Mouse (Mus musculus) thymus, adult 18-20 months (tissue): ENCODE measurements around the gene Cdc42ep1.
"Not testable (repeated sequence)": the region's sequence is repeated elsewhere in the genome, so short reads cannot be mapped to it uniquely, and the experiment has no call there.

Experiments
- DNase-seq, 2 experiments: peaks; one replicate each; pipeline ENCODE4 v3.0.0; 2022; ENCODE audit warnings: mixed read lengths in 2 of 2

Gene Cdc42ep1

DNA sequence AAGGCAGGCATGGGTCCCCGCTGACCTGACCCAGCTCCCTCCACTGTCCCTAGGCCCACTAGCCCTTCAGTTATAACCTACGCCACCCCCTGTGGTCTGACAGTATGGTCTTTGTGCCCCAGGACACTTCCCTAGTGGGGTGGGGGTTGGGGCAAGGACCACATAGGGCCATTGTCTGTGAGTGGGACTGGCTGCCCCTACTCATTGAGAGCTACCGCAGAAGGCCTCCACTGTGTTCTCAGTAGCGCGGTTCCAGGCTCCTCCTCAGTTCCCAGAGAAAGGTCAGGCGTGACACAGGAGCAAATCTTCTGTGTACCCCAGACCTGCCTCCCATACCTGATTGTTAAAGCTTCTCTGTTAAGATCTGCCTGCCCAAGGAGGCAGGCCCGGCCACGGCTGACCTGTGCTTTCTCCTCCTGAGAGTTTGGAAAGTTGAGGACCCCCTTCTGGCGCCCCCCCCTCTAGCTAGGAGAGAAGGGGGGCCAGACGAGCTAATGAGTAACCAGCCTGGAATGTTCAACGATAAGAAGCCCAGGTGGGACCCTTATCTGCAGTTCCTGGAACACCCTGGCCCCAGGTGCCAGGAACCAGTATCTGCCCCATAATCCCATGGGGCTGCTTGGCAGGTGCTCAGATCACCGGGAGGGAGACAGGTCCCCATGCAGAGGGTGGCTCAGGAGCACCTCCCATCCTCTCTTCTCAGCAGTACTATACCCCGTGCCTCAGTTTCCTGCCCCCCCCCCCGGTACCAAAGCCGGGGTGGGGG lies 7.8 kb downstream of the Cdc42ep1 start:
- DNase-seq, result no peak

DNA sequence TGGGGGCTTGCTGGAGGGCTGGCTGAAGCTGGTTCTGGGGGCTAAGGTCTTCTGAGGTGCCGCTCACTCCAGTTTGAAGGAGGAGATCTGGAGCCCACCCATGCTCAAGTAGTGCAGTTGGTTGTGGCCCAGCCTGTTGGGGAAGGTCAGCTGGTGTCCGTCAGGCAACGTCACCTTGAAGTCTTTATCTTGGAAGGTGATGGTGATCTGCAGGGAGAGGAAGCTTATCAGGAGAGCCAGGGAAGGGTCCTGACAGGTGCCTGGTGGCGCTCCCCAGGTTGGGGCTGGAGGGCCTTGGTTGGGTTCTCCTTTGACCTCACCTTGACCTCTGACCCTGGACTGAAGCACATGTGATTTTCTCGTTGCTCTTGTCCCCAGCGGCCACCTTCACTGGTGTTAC lies 8.5 kb downstream of the Cdc42ep1 start:
- DNase-seq, result no peak

DNA sequence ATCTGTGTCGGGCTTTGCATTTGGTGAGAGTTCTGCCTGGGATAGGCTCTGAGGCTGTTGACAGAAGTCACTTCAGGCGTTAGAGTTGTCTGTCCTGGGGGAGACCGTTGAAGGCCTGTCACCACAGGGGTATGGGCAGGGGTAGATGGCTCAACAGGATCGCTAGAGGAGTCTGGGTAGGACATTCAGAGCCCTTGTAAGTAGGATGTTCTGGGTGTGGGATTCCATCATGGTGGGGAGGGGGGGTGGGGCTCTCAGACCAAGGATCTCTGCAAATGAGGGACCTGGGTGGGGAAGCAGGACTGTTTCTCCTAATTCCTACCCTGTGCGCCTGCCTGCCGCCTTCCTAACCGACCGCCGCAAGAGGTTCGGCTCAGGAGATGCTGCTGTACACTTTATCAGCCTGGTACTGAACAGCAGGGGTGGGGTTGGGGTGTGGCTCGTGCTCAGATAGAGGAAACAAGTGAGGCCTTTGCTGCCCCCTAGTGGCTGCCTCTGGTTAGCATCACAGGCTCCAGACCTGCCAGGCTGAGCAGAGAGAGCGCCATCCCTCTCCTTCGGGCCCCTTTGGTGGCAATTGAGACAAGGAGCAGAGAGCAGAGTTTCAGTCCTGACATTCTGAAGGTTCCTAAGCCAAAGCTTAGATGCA lies 9.2 kb downstream of the Cdc42ep1 start:
- peak; percentile 70 to 73 for DNase-seq

DNA sequence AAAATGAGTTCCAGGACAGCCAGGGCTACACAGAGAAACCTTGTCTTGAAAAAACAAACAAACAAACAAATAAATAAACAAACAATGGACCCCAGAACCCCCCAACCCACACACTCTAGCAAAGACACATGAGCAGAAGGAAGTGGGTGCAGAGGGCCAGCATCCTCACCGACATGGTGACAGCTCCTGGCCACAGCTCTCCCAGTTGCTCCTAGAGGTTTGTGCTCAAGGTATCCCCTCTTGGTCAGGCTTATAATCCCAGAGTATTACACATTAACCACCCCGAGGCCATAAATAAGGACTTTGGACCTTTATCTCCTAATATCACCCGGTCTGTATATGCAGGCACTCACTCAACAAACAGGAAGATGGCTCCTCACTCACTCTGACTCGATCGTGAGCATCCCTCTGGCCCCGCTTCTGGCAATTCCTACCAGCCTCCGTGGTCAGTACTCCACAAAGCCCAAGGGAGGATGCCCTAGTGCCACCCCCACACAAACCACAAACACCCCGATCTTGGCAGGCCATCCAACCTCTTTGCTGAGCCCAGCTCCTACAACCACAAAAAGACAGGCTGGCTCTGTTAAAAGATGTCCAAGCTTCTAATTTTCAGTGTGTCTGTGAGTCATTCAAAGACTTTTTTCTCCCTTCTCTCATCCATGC lies 13.0 kb downstream of the Cdc42ep1 start, which contains the start of gene Lgals2:
Lgals2 (minus strand) TSS at position 227 of the 663 bp plus-strand sequence.
- no peak for DNase-seq

DNA sequence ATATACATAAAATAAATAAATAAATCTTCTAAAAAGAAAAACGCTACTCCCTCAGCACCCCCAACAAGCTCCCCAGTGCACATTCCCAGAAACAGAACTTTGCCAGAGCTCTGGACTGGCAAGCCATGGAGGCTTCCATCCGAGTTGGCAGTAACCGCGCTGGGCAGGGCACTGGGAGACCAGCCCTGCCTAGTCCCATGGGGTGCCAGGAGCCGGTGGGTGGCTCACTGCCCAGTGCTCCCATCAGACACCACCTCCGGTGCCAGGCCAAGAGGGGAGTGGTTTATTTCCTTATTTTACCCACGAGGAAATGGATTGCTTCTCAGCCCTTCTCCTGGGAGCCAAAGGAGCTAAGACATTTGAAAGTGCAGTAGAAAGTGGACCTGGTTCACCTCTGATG lies 14.6 kb downstream of the Cdc42ep1 start:
- DNase-seq, result no peak

DNA sequence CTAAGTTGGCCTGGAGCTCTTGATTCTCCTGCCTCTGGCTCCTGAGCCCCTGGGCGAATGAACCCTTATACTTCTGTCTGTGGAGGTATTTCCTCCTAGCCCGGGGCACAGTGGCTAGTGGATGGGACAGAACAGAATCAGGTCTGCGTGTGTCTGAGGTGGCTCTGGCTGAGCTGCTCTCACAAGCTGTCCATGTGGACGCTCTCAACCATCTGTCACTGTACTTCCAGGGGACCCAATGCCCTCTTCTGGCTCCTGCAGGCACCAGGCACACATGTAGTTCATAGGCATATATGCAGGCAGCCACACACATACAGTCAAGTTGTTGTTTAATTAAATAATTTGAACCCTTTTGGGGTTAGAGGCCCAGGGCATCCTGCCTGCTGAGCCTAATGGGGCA lies 16.9 kb downstream of the Cdc42ep1 start:
- DNase-seq, result no peak

DNA sequence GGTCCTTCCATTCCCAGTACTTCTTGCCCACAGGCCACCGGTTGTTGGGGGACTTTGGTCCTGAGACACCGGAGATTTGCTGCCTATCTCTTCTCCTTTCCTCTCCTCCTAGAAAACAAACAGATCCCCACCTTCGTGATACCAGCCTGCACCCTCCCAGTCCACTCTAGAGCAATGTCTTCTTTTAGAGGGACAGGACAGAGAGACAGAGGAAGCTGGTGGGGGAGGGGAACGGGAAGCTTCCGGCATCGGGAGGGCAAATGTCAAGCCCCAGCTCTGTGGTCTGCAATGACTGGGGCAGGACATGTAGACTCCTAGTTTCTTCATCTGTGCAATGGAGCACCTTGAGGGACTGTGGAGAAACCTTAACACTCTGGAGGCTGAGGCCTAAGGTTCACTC lies 17.3 kb downstream of the Cdc42ep1 start:
- no peak for DNase-seq

DNA sequence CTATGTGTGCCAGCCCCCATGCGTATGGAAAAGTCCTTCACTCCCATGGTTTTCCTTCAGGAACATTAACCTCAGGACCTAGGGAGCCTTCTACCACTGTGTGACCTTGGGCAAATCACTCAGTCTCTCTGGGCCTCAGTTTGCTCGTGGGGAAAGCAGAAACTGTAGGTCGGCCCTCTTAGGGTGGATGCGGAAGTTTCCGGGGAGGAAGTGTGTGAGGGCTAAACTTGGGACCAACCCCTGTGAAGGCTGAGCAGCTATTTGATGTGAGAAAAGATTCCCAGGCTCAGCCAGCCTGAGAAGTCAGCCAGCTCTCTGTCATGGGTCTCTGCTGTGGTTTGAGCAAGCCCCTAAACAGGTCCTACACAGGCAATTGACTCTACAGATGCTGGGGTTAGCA lies 19.9 kb downstream of the Cdc42ep1 start:
- DNase-seq, result no peak

DNA sequence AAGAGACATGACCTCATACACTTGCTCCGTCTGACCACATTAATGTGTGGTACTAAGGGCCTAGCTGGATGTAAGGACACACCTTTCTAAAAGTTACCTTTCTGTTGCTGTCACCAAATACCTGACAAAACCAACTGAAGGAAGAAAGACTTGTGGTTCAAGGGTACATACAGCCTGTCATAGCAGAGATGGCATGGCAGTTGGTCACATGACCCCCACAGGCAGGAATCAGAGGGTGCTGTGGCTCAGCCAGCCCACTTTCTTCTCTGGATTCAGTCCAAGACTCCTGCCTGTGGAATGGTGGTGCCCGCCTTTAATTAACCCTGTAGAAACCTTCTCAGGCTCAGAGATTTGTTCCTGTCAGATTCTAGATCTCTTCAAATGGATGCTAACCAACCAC lies 20.7 kb downstream of the Cdc42ep1 start:
- no peak for DNase-seq

DNA sequence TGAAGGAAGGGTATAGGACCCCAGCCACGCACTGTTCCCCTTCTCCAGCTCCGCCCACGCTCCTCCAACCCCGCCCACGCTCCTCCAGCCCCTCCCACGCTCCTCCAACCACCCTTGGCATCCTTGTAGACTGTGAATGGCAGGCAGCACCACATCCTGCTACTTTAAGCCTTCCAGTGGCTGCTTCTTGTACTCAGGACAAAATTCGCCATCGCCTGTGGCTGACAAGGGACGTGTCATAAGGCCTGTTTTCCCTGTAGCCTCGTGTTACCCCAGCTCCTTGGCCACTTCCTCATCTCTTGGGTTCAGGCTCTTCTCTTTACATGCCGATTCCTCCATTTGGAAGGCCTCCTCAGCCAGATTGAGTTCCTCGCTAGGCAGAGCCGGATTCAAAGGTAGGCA lies 21.4 kb downstream of the Cdc42ep1 start:
- DNase-seq, result no peak

DNA sequence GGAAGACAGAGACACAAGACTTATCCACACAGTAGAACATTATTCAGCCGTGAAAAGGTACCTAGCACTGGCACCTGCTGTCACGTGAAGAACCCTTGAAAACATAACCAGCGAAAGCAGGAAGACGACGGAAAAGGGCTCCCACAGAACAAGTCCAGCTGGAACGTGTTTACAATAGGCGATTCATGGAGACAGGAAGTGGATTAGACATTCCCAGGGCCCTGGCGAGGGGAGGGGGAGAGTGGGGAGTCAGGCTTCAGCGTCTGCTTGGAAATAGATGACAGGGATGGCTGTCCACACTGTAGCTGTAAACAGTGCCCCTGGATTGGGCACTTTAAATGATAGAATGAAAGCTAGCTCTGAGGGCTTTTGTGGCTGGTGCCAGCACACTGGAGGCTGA lies 26.0 kb downstream of the Cdc42ep1 start:
- DNase-seq, result no peak

DNA sequence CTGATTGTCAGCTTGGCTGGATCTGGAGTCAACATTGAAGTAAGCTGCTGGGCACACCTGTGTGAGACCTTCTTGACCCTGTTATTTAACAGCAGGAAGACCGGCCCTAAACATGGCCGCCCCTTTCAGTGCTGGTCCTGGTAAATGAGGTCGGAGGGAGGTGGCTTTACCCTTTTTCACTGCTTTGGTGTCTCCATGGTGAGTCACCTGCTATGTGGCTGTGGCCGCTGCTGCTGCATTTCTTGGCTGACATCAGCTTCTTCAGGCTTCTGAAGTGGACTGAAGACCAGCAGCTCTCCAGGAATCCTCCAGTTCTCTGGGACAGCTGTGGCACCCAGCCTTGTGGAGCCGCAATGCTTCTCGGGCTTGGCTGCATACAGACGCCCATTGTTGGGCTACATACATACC lies 26.4 kb downstream of the Cdc42ep1 start:
- DNase-seq, result no peak

DNA sequence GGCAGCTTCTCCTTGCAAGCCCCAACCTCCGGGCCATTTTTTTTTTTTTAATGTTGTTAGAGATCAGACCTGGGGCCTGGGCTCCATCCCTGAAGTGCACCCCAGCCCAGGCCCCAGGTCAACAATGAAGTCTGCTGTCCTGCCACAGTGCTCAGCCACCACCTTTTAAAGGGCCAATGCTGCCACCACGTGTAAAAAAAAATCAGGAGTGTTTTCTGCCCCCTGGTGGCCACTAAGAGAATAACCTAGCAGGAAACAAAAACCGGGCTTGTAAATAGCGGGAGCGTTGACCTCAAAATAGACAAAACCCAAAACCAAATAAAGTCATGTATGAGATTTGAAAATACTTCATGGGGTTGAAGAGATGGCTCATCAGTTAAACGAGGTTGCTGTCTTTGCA lies 27.4 kb downstream of the Cdc42ep1 start:
- DNase-seq, result no peak

DNA sequence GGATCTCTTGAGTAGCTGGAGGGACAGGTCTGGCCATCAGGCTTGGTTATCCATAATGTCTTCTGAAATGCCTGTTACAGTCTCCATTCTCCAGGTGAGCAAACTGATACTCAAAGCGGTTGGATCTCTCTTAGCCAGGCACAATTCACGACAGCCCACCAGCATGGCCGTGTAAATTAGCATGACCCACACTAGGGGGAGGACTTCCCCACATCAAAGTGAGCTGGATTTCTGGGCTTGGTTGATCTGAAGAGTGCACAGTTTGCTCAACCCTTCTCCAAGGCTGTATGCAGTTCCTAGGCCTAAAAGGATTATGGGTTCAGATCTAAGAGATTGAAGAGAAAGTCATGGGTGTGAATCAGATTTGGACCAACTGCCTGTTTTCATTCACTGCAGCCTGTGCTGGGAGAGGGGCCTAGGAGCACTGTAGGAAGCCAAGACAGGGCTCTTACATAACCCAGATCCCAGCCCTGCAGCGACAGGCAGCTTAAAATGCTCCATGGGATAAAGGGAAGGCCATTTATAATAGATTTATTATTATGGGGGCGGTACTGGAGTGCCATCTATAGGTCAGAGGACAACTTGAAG lies 29.7 kb downstream of the Cdc42ep1 start:
- no peak for DNase-seq

DNA sequence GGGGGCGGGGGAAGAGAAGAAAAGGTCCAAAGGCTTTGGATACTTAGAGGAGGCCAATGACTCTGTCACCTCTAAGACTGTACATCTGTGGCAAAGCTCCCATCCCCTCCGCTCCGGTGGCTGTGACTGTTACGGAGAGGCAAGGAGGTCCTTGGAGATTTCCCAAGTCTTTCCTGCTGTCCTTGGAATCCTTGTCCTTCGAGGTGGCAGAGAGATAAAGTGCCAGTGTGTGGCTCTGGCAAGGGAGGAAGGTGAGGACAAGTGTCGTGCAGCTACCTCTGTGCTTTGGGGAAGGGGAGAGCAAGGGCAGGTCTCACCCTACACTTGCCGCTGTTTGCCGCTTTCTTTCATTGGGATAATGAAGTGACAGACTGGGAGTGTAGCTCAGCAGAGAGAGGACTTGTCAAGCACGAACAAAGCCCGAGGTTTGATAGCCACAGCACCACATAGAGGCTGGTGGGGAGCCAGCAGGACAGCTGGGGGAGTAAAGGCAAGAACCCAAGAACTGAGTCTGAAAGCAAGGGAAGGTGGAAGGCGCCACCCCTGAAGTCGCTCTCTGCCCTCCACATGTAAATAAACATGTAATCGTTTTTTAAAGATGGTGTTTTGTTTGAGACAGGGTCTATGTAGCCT lies 31.5 kb downstream of the Cdc42ep1 start:
- no peak for DNase-seq

DNA sequence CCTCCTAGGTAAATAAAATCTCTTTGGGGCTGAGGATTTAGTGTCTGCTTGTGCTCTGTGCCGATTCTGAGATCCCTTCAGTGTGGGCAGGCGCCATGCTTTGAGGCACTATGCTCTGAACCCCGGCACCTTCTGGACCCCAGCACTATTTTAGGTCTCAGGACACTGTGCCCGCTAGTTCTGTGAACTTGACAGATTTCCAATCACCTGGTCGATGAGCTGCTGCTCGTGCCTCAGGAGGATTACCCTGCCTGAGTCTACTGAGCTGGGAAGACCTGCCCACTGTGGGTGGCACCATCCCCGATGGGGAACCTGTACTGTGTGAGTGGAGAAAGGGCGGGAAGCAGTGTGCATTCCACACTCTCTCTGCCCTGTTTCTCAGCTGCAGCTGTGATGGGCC lies 32.6 kb downstream of the Cdc42ep1 start:
- no peak for DNase-seq

DNA sequence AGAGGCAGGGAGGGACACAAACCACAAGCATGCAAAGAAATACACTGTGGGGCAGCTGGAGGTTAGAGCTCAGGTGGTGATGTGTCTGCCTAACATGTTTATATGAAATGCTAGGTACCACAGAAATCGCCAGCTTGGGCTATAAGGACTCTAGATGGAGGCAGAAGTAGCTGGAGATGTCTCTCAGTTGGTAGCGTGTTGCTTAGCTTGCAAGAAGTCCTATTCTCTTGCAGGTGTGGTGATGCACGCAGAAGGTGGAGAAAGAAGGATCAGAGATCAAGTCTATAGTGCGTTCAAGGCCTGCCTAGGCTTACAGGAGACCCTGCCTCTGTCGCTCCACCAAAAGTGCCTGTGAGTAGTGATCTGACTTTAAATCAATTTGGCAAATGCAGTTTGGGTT lies 33.1 kb downstream of the Cdc42ep1 start:
- no peak for DNase-seq

DNA sequence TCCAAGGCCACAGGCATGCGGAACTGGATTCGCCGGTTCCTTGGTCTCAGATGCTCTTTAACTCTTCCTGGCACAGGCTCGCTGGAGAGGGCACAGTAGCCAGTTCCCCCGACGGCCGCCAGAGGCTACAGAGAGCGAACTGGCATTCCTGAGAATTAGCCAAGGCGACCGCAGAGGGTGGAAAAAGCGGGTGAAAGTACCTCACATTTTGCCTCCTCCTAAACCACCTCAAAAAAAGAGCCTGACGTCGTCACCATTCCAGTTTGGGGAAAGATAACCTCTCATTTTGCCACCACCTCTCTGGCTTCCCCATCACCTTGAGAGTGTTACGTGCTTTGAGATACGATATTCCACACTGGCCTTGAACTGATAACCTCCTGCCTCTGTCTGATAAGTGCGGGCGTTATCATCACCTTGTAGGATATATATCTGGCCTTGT lies 33.9 kb downstream of the Cdc42ep1 start:
- peak; percentile 51 to 63 for DNase-seq

DNA sequence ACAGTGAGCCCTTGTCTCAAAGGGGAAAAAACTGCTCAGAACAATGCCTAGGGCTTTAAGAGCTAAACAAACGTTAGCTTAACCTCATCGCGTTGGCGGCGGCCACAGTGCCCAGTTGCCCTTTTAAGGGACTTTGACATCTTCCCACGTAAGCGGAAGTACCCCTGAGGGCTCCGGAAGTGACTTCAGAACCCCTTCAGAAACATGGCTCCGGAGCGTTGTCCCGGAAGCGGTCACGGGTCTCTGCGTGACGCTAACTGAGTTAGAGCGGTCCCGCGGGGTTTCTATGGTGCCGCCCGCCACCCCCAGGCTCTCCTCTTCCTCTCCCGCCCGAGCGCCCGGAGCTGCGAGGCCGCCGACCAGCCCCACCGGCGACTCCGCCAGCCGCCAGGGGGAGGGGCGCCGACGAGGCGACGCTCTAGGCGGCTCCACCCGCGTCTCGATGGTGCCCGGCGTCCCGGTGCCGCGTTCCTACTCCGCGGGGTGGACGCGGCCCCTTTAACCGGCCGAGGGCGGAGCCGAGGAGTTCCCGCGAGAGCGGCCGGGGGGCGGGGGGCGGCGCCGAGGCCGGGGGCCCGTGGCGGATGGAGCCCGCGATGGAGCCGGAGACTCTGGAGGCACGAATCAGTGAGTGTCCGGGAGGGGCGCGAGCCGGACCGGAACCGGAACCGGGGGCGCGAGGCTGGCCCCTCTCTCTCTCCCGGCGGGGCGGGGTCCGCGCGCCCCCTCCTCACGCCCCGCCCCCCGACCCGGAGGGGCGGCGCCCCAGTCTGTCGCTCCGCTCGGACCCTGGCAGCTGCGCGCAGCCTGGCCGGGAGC lies 34.8 kb downstream of the Cdc42ep1 start, which contains the start of gene Gga1:
Gga1 (plus strand) TSS at position 200 of the 819 bp plus-strand sequence.
- peak; percentile 79 to 89 for DNase-seq

DNA sequence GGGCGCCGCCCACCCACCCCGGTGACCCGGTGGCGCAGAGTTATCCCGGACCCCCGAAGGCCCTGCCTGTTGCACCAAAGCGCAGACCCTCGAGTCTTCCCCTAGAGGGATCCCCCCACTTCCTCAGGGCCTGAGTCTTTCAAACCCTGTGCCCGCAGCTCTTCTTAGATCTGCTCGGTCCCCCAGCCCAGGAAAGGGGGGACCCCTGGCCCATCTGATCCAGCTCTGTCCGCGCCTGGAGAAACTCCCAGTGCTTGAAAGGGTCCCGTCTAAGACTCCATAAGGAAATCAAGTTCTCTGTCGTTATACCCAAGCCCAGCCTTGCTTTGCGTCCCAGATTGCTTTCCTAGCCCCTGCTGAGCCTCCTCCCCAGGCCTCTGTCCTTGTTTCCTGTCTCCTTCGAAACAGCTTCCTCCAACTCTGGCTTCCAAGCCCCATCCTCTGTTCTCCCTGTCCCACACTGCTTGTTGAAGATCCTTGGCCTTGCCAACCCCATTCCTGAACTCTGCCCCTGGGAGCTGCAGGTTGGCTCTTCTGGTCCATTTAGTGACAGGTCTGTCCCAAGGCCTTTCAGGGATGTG lies 35.5 kb downstream of the Cdc42ep1 start:
- no peak for DNase-seq

DNA sequence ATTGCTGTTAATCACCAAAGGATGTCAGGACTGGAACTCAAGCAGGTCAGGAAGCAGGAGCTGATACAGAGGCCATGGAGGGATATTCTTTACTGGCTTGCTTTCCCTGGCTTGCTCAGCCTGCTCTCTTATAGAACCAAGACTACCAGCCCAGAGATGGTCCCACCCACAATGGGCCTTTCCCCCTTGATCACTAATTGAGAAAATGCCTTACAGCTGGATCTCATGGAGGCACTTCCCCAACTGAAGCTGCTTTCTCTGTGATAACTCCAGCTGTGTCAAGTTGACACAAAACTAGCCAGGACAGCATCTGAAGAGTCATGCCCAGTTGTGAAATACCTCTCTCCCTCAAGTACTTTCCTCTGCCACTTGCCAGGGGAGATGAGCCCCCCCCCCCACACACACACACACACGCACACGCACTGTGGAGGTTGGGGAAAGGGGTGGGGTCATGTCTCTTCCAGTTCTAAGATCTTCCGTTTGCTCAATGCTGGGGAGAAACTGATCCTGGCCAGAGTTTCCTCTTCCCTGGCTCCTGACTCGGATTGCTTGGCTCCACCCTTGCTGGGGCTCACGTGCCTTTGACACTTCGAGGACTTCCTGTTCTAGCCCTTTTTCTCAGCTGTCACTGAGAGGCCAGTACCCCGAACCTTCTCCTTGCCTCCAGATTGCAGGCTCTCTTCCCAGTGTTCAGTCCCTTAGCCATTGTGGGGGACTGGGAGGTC lies 36.5 kb downstream of the Cdc42ep1 start:
- not testable (repeated sequence) for DNase-seq
